Mouse (Mus musculus) heart, postnatal 0 days (tissue): ENCODE measurements around the gene Wiz.

ENCODE experiments used
- CTCF ChIP-seq: IDR thresholded peaks from 2 replicates; pipeline ENCODE4 v1.5.1; 2016; ENCODE audit warnings: antibody characterized with exemption, control low read depth, low read depth
- EP300 ChIP-seq: IDR thresholded peaks from 2 replicates; pipeline ENCODE4 v1.6.1; 2016; ENCODE audit warnings: antibody characterized with exemption, low read depth

DNA sequence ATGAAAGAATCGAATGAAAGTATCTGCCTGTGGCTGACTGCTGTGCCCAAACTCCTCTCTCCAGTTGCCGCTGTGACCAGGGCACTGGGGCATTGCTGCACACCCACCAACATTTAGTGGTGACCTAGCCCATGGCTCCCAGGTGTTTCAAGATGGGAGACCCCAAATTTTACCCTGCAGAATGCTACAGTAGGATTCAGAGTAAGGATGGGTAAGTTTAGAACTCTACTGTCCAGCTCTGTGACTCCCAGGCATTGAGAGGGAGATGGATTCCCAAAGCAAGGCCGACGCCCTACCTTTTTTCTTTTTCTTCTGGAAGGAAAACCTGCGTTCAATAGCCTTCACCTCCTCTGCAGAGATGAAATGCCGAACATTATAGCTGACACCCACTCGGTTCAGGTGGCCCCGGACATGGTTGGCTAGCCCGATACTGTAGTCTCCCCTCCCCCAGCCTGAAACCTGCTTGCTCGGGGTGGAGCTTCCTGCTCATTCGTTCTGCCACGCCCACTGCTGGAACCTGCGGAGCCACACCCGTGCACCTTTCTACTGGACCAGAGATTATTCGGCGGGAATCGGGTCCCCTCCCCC lies 20.2 kb downstream of the Wiz start:
- TF ChIP-seq CTCF, result no peak
- no peak for TF ChIP-seq EP300
